Mouse (Mus musculus) inflammation-experienced regulatory T-cells, adult 6 months (primary cell): ENCODE results near the gene Rack1. TPM values are rescaled to one million over a fixed set of nuclear protein-coding genes. Genes with fewer than 3 reads are reported as not detected.

ENCODE experiments used
- ATAC-seq: one replicate; pipeline ENCODE4 v1.8.0; 2017
- polyA plus RNA-seq, 3 experiments: library from polyadenylated mRNA; unstranded; fragments of 100-300 nt; shearing (Covaris generic); gene quantifications; one replicate each; pipeline ENCODE4 v1.2.1; 2017

Rack1 gene
- polyA plus RNA-seq, 3 experiments from 2014 or later = 1,163 to 1,603 (median 1,351) TPM

- no peak for ATAC-seq
Observed at GRCm38 (mm10) chr11:48795221-48795620, 4.9 kb upstream of the Rack1 start.

DNA sequence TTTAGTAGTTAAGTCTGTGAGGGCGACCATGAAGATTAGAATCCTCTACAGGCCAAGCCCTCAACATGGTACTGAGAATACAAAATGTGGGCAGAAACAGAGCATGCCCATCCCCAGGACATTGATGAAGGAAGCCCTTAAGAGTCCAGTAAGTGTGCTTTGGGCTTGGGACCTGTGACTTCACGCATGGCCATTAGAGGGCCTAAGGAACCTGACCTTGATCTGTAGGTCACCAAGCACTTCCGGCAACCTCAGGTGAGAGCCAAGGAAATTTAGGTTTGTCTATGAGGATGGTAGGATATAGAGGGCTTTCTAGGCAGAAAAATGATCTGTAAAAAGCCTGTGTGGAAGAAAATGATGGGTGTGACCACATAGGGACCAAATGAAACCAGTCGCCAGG is 3.8 kb upstream of the Rack1 start:
- ATAC-seq = no peak

DNA sequence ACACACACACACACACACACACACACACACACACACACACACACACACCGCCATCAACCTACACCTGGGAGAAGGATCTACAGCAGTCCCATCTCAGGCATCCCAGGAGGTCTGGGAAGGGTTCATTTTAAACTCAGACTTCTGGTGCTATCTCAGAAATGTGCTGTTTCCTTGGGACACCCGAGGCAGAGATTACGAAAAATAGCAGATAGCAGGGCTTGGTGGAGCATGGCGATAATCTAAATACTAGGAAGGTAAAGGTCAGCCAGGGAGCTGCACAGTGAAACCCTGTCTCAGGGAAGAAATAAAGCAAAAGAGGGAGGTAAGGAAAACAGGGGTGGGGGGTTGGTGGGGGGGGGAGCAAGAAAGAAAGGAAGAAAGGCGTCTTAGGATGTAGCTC is 2.8 kb upstream of the Rack1 start:
- ATAC-seq = no peak

GRCm38 (mm10) chr11:48798308-48798707 is 1.8 kb upstream of the Rack1 start:
- no peak for ATAC-seq

DNA sequence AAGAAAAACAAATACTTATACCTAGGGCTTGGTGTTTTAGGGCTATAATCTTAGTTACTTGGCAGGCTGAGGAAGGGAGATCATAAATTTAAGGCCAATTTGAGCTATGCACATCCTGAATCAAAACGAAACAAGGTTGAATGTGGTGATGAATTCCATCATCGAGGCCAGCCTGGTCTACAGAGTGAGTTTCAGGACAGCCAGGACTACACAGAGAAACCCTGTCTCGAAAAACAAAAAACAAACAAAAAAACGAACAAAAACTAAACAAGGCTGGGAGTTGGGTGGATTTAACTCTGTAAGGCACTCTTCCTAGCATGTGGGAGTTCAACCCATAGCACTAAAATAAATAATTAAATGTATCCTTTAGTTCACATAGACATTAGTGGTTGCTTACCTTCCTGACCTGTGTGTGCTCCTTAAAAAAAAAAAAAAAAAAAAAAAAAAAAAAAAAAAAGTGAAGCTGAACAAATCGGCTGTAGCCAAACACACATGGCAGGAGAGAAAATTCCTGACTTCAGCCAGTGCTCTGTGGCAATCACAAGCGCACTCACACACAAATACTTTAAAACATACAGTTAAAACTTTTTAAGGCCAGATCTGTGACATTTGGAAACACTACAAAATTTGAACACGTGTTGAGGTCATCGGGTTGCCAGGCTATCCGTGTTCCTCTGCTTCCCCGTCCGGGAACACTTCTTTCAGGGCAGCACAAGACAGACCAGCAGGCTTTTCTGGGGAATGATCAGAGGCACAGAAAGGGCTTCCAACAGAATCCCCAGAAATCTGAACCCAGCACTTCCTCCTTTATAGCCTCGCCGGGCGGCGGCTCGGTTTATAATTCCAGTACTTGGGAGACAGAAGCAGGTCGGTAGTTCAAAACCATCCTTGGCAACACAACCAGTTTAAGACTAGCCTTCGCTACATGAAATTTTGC is 880 bp upstream of the Rack1 start:
- no peak for ATAC-seq

DNA sequence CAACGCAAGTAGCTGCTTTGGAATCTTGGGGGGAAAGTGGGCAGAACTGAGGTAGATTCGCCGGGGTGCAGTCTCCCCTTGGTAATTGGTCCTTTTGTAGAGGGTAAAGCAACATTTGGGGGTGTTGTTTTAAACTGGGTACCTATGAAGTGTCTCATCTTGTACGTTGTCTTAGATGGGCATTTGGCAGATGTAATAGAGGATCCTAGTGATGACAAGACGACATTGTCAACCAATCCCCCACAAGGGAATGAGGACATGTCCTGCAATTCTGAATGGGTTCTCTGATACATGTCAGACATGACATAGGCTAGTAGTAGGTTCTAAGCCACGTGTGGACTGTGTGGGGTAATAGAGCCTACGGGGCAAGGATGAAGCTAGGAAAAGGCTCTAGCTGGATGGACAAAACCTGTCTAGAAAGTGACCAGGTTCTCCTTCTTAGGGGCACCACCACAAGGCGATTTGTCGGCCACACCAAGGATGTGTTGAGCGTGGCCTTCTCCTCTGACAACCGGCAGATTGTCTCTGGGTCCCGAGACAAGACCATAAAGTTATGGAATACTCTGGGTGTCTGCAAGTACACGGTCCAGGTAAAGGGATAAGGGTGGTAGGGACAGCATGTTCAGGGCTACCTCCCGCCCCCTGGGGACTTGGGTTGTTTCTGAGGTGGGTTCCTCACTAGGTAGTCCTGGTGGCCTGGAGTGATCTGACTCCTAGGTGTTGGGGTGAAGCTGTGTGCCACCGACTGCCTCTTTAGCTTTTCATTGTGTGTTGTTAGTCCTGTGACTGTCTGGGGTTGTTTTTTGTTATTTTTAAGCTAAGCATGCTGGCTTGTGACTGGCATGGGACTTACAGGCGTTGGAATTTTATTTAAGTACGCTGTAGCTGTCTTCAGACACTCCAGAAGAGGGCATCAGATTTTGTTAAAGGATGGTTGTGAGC is 2.0 kb downstream of the Rack1 start:
- no peak for ATAC-seq

DNA sequence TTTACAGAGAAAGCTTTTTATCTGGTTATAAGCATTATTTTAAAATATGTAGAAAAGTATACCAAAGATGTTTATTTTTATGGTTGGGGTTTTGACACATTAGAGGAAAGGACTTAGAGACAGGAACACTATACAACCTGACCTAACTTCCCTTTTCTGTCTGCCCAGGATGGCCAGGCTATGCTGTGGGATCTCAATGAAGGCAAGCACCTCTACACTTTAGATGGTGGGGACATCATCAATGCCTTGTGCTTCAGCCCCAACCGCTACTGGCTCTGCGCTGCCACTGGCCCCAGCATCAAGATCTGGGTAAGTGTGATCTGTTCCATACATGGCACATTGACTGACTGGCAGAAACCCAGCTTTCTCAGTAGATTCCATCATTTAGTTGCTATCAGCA is 3.9 kb downstream of the Rack1 start:
- no peak for ATAC-seq

- ATAC-seq = no peak
Observed at GRCm38 (mm10) chr11:48804922-48805321, 4.8 kb downstream of the Rack1 start.

DNA sequence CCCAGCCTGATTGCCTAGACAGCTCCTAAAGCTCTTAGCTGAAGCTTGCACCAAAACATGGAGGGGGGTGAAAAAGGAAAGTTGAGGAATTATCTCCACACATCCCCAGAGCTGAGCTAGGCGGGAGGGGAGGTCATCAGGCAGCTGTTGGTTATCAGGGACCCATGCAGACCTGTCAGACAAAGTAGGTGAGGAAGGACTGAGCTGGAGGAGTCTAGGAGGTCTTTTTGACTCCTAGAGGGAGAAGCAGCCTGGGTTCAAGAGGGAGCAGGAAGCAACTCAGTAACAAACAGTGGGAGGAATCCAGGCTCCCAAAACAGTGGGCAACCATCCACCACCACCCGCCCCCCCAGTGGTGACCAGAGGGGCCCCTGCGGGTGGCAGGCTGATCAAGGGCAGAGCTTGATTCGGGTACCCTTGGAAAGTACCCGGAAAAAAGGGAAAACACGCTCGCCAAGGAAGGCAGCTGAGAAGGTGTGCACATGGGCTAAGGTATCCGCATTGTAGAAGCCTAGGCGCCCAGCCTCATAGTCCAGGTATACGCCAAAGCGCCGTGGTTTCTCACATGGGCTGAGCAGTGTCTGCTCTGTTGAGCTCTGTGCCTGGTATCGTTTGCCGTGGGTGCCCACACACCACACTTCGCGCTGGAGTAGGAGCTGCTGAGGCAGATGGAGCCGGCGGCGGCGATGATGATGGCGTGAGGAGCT is 6.9 kb downstream of the Rack1 start:
- ATAC-seq = no peak

DNA sequence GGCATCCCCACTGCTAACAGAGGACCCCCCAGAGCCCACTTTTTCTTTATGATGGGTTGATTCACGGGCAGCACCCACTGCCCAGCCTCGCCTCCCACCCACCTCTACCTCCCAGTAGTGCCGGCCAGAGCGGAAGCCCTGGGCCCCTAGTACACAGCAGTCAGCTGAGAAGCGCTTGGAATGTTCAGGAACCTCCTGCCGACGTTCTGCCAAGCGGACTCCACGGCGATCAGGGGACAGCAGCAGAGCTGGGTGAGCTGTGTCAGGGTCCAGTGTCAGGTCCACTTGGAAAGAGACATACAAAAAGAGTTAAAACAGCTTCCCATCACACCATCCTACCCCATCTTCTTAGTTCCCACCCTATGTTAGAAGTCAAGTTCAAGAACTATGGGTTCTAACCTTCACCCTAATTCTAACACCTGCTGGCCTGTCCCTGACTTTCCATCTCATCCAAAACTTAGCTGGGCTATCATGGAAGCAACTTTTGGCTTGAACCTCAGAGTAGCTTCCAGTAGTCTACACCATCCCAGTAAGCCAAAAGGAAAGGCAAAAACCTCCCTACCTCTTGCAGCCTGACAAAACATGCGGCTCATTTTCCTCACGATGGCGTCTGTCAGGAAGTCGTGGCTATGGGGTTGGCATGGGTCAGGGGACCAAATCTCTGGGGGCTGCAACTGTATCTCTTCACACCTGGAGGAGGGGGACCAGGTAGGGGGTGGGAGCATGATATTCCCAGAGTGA is 7.6 kb downstream of the Rack1 start:
- no peak for ATAC-seq

GRCm38 (mm10) chr11:48808304-48808646 is 8.1 kb downstream of the Rack1 start:
- ATAC-seq = no peak

DNA sequence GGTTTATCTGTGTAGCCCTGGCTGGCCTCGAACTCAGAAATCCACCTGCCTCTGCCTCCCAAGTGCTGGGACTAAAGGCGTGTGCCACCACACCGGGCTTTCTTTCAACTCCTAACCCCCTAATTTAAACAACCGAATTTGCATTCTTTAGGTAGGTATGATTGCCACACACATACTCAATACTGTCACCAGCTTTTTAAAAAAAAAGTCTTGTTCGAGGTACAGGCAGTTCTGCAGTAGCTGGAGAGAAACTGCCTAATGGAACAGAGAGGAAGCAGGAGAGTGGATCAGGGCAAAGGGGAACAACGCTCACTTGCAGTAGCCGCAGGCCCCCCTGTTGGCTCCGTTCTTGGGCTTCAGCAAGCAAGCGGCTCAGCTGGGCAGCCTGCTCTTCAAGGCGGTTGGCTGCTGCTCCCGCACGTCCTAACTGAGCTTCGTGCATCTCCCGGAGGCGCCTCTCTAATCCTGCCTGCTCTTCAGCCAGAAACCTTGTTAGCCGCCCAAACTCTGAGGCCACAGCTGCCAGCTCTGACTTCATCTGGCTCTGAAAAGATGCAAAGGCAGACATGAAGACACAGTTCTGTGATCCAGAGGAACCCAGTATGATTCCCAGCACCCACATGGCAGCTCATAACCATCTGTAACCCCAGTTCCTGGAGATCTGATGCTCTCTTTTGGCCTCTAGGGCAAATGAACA is 8.8 kb downstream of the Rack1 start:
- ATAC-seq = no peak

GRCm38 (mm10) chr11:48809434-48809830 is 9.3 kb downstream of the Rack1 start:
- no peak for ATAC-seq

GRCm38 (mm10) chr11:48810142-48810541 is 10.0 kb downstream of the Rack1 start:
- ATAC-seq = no peak

DNA sequence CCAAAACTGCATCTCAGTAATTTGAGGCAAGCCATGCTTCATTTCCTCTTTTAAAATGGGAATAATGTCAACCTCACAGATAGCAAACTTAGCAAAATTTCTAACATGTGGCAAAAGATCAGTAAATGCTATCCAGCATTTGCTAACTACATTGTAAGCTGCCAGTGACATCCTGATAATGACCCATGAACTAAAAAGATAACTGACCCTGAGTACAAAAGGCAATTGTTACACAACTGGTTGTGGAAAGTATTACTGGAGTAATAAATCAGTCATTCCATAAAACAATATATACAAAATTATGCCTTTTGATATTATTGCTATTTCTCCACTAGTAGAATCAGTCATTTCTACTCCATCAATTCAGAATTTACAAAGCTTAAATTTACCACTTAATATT is 13.7 kb downstream of the Rack1 start:
- no peak for ATAC-seq

- ATAC-seq = no peak
Observed at GRCm38 (mm10) chr11:48815851-48816250, 15.7 kb downstream of the Rack1 start.

- no peak for ATAC-seq
Observed at GRCm38 (mm10) chr11:48816281-48816781, 16.2 kb downstream of the Rack1 start.

GRCm38 (mm10) chr11:48816800-48817665 is 16.9 kb downstream of the Rack1 start, which contains the start of gene Trim41:
Trim41 (minus strand) TSS chr11:48817353.
- peak; percentile 85 for ATAC-seq

DNA sequence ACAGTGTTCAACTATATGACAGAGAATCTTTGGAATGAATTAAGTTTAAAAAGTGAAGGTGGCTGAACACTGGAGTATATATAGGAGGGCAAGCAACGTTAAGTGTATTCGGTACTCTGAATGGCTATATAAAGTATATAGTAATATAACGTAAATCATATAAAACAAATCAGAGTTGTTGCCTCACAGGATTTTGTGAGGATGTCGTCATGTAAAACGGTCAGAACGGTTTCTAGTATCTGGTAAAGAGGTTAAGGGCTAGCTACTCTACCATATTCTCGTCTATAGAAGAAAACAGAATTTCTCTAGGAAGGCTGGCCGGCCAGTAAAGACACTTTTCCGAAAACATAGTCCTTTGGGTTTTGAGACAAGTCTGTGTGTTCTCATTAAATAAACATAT is 17.7 kb downstream of the Rack1 start:
- ATAC-seq = no peak

DNA sequence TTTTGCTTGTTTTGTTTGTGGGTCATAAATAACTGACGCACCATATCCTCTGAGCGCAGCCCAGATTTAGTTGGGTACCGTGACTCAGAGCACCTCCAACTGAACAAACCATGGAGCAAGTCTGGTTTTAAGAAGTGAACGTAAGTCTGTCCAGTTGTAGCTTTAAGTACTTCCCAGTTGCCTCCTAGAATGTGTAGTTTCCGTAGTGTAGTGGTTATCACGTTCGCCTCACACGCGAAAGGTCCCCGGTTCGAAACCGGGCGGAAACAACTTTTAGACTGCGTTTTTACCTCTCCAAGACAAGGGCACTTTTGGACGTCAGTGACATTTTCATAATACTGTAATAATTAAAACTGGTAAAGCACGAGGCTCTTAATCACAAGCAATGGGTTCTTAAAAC is 18.2 kb downstream of the Rack1 start:
- ATAC-seq = peak; percentile 38
